9 mouse cellular contexts compared by ENCODE assay signal in the genomic region with DNA sequence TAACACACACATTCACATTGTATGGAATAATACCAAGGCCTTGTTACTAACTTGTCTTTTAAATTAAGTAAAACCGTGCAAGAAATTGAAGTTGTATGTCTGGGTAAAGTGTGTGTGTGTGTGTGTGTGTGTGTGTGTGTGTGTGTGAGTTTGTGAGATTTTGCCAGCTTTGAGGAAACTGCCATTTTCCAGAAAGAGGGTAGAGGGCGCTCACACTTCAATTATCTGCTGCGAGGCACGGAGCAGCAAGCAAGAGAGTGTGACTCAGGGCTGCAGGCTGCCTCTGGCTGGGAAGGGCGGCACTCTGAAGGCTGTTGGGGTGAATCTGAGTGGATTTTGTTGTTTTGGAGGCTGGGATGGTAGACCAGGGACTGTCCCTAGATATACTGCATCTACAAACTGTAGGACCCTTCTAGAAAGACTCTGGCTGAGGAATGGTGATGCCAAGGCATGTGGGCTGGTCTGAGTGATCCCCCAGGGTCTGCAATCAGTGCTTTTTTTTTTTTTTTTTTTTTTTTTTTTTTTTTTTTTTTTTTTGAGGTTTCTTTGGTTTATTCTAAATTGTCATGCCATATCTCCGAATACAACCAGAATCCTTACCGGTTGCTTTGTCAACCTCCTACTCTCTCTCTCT. TPM values are rescaled to one million over a fixed set of nuclear protein-coding genes. Genes with fewer than 3 reads are reported as not detected.
DNase-seq lines count a peak whose midpoint lies in the region; ATAC-seq and TF ChIP-seq lines count a peak whose summit lies in the region.
"Had no signal": no experiment of that assay in that cellular context is flagged by ENCODE, and none has a peak within 500 bp of the region (broad histone marks: within the 10 kb centered on the region; RNA-seq: fewer than 3 reads in every experiment).

No protein-coding gene starts in this region.

- 12% methylated on average over 7 of the region's 7 CpGs for WGBS in hindbrain, embryonic 11.5 days
- WGBS in small intestine, adult 2 months = 12% methylated on average over 7 of the region's 7 CpGs

- TF ChIP-seq POLR2A in small intestine, adult 2 months (IDR thresholded peaks at IDR 0.05; ENCODE audit: low read depth, low read length) = no peak

- H3K4me3 ChIP-seq in hindbrain, embryonic 11.5 days (ENCODE audit: low read depth, low read length) = no peak overlapping the region
- H3K4me3 ChIP-seq in small intestine, adult 2 months (ENCODE audit: low read depth, low read length) = no peak overlapping the region
- H3K4me3 ChIP-seq: liver, embryonic 15.5 days had no signal

- no peaks in the 10 kb centered on the region for H3K4me1 ChIP-seq in hindbrain, embryonic 11.5 days (replicated peaks; ENCODE audit: control insufficient read depth, insufficient read depth, low read length)
- no peaks in the 10 kb centered on the region for H3K4me1 ChIP-seq in small intestine, adult 2 months (ENCODE audit: control insufficient read depth, insufficient read depth, insufficient read length, low read length)
- H3K4me1 ChIP-seq: liver, embryonic 15.5 days had no signal

- intact Hi-C loops in heart, postnatal 14 days (cut with DNase I) = loop anchor here (5.0 kb wide), 1 partner anchor 210 kb away; no protein-coding TSS in a partner anchor
- intact Hi-C loops in heart, postnatal 25 days (cut with DNase I) = loop anchor here (5.0 to 10.0 kb wide), 2 partner anchors 363 to 415 kb away; no protein-coding TSS in a partner anchor

- peak; percentile 45; the same call in 1 of the 2 replicates for TF ChIP-seq CTCF in small intestine, adult 2 months (IDR thresholded peaks at IDR 0.05; ENCODE audit: extremely low read depth, insufficient read length, insufficient replicate concordance, low read depth, low read length)

- peaks cover 11% of the 10 kb centered on the region for H3K27me3 ChIP-seq in hindbrain, embryonic 11.5 days (ENCODE audit: control insufficient read depth, insufficient read depth, low read length)
- peaks cover 17% of the 10 kb centered on the region for H3K27me3 ChIP-seq in small intestine, adult 2 months (ENCODE audit: control insufficient read depth, insufficient read depth, low read length)

- 0 out of 2 replicates have a peak, but pooled peaks have one; percentile 40 for ATAC-seq in hindbrain, embryonic 11.5 days (ENCODE audit: low FRiP score)

- no peaks in the 10 kb centered on the region for H3K36me3 ChIP-seq in hindbrain, embryonic 11.5 days (ENCODE audit: control insufficient read depth, insufficient read depth, low read length)
- H3K36me3 ChIP-seq in small intestine, adult 2 months (ENCODE audit: control insufficient read depth, insufficient read depth, low read length) = no peaks in the 10 kb centered on the region
- H3K36me3 ChIP-seq: liver, embryonic 15.5 days had no signal

- no peaks in the 10 kb centered on the region for H3K9me3 ChIP-seq in hindbrain, embryonic 11.5 days (ENCODE audit: control insufficient read depth, low read length)
- H3K9me3 ChIP-seq: liver, embryonic 15.5 days had no signal

- peak; percentile 29 to 57 for DNase-seq in heart, postnatal 14 days
- no peak for DNase-seq in heart, postnatal 25 days (ENCODE audit: low spot score)
- DNase-seq in T-cell, adult 2 months (ENCODE audit: low spot score) = peak; percentile 23
- DNase-seq in embryo, embryonic 10.5 days (ENCODE audit: low spot score) = peak; percentile 83
- DNase-seq in hindbrain, embryonic 11.5 days (ENCODE audit: low spot score) = peak; percentile 75
- DNase-seq in layer of hippocampus, postnatal 36 days = peak; percentile 43 to 54
- DNase-seq in mesoderm, embryonic 11.5 days (ENCODE audit: low read depth, low spot score) = peak; percentile 48

- no peak overlapping the region for H3K4me2 ChIP-seq in hindbrain, embryonic 11.5 days (replicated peaks; ENCODE audit: low read depth, low read length)
- H3K4me2 ChIP-seq: liver, embryonic 15.5 days had no signal

- H3K9ac ChIP-seq in hindbrain, embryonic 11.5 days (ENCODE audit: low read depth, low read length) = no peak overlapping the region
- H3K9ac ChIP-seq: liver, embryonic 15.5 days had no signal

- no peak overlapping the region for H3K27ac ChIP-seq in hindbrain, embryonic 11.5 days (ENCODE audit: low read depth, low read length)
- H3K27ac ChIP-seq in small intestine, adult 2 months (ENCODE audit: insufficient read depth, low read depth, low read length) = no peak overlapping the region
- H3K27ac ChIP-seq: liver, embryonic 15.5 days had no signal

RNA-seq across cellular contexts. Expression of a gene that starts 39.9 kb away (rescaled TPM):
- 100 to 1,000 TPM in 1 of 2 experiments, 10 to 100 TPM in 1; 89.5 to 104 TPM for total RNA-seq in heart, postnatal 14 days (2021)
- total RNA-seq in heart, postnatal 25 days (2021) = 100 to 1,000 TPM in 1 of 2 experiments, 10 to 100 TPM in 1; 93.5 to 106 TPM
- polyA plus RNA-seq in hindbrain, embryonic 11.5 days (2014; fragmentation: Nextera tagmentation; extraction: Ambion mirVana) = 26.2 and 30.1 TPM in 2 replicates
- total RNA-seq in layer of hippocampus, postnatal 36 days (2021) = 10 to 100 TPM; 86.7 to 89.8 TPM
- 7.1 and 15.6 TPM in 2 replicates for polyA plus RNA-seq in small intestine, adult 2 months (2012; rRNA removed)
